Mouse (Mus musculus): Measurements from ENCODE around the gene Rps27a.
"Not testable (repeated sequence)": the region's sequence is repeated elsewhere in the genome, so short reads cannot be mapped to it uniquely, and the experiment has no call there.

Rps27a gene

DNA sequence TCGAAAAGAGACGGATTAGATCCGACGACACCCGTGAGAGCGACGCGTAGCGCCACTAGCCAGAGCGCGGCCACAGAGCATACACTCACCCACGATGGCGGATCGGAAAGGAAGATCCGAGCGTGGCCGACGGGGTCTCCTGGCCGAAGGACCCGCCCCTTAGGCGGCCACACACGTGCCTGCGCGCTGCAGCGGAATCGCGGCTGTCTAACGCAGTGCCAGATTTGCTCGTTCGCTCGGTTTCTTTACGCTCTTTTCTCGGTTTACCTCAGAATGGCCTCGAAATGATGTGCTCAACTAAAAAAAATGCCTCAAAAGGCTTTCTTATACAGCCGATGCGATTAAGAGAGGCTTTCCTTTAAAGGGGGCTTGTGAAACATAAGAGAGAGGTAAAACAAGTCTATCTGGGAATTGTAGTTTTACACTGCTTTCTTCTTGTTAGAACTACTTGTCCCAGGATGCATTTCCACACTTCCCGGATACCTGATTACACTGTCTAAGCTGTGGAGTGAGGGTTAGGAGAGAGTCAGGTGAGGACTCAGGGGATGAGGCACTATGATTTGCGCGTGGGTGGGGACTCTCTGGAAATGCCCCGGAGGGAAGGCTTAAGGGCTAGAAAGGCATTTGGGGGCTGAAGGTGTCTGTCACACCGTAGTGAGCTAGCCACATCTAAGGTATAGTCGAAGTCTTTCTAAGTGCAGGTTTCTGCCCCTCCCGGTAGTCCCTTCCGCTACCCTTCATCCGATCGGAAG, at the start of gene Rps27a, which contains the start of gene Clhc1:
Gene Rps27a, minus strand, starts transcription at position 358 of the 752 bp plus-strand sequence.
Gene Clhc1, plus strand, starts transcription at position 199 of the 752 bp plus-strand sequence.
- DNase-seq, result peak; percentile 78 to 86

DNA sequence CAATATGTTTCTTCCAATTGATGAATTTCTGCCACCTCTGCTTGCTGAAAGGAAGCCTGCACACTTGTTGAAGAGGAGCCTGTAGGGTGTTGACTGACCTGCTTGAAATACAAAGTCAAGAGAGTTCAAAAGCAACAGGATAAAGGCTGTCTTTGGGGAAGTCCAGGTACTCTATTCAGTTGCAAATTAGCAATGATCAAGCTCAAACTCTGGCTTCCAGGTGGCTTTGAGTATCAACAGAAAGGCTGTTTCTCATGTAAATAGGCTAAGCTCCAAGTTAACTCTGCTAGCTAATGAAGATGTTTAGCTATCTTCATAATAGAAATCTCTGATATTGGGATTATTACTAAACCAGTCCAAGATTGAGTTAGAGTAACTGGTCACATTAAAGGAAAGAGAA, 49.2 kb upstream of the Rps27a start:
- no peak for DNase-seq

GRCm38 (mm10) chr11:29595217-29595616, 47.3 kb upstream of the Rps27a start:
- DNase-seq, result no peak

- no peak for DNase-seq
Observed at GRCm38 (mm10) chr11:29579610-29580009, 31.7 kb upstream of the Rps27a start.

DNA sequence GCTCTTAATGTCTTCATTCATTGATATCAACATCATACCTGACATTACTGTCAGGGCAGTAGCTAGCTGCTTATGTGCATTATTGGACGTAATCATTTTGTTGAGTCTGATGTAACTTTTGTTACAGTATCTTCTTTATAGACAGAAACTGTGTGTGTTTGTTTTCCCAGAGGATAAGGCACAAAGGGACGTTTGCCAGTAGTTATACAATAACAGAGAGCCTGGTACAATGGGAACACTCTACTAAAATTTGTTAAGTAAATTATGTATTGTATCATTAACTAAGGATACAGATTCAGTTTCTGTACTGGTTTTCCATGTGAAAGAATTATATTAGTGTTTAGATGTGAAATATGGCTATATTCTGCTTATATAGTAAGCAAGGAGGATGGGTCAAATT, 24.7 kb upstream of the Rps27a start:
- no peak for DNase-seq

DNA sequence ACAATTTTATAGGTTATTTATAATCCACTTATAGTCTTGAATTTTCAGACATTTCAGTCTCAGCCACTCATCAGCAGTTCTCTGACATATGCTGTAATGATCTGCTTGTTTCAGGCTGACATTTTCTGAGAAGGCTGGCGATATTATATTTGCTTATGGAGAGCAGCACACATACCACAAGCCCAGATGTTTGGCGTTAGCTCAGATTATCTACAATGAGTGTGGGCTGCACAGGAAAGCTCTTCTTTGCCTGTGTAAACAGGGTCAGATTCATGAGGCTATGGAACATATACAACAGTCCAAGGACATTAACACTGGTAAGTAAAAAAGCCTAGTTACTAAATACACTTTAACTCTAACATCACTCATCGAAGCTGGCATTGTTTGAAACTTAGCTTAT, 23.6 kb upstream of the Rps27a start:
- DNase-seq, result no peak

- DNase-seq, result no peak
Observed at GRCm38 (mm10) chr11:29563406-29563805, 15.5 kb upstream of the Rps27a start.

DNA sequence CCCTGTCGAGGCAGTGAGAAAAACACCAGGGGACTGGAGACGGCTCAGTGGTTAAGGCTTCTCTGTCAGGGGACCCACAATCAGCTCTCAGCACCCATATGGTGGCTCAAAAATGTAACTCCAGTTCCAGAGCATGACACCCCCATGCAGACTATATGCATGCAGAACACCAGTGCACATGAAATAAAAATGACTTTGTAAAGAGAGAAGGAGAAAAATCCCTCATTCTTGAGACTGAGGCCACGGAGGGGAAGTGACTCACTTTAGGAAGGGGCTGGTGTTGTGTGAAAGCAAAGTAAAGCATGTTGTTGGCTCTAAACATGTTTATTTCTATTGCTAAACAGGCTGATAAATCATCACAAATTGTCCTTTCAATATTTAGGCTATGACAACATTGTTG, 13.1 kb upstream of the Rps27a start:
- DNase-seq, result no peak

GRCm38 (mm10) chr11:29560452-29560851, 12.5 kb upstream of the Rps27a start:
- DNase-seq, result no peak

DNA sequence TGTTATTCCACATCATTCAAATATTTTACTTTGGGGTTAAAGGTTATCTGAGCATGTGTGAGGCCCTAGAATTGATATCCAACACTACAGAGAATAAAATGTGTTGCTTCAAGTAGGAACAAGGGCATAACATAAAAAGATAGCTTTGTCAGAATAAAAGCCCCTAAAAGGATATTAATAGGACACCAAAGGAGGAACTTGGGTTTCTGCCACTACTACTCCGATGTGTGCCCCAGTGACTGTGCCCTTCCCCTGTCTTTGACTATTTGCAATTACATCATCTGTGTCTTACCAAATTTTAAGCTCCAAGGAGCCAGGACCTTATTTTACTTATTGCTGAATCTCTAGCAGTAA, 1.5 kb upstream of the Rps27a start:
- DNase-seq, result no peak

DNA sequence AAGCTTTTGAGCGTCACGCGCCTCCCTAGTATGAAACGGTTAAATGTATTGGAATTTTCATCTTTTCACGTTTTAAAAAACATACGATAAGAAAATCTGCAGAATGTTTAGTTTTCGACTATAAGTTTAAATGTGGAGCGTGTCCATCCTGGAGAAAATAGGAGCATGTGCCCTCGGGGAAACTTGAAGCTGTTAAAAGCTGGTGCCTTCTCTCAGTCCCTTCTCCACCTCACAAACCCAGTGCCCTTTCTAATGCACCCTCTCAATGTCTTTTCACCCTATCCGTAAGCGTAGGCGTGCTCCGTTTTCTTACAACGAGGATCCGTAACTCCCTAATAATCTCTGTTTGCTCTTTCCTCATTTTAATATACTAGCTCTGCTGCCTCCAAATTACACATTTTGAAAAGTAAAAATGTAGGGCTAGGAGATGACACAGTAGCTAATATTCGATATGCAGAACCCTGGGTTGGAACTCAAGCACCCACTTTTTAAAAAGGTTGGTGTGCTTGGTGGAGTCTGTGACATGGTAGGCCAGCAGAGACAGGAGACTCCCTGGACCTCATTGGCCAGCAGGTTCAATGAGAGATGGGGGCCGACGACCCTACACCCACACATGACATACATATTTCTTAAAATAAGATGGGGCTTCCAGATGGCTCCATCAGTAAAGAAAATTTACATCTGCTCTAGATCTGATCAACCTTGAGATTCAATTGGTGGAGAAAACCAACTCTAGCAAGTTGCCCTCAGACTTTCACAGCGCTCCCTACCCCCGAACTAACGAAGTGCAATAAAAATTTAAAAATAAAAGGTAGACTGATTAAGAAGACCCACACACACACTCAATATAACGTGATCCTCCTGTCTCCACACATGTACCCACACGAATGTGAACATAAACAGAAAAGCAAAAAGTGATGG, 855 bp upstream of the Rps27a start:
- DNase-seq, result no peak

GRCm38 (mm10) chr11:29547249-29547751, 609 bp downstream of the Rps27a start:
- DNase-seq, result peak in 1 of 2 experiments; percentile 4

DNA sequence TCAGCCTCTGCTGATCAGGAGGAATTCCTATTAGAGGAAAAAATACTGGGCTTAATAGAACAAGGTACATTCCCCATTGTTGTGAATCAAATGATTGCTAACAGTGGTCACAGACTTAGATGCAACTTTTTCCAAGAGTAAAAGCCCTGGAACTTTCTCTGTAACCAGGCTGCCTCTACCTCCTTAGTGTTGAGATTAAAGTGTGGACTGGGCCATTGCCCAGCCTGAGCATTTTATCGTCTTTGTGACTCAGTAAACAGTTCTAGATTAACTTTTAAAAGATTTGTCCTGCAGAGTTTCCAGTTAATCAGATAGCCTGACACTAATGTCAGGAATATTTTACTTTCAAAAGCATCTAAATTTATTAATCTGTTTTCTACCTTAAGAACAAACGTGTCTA, 1.1 kb downstream of the Rps27a start:
- DNase-seq, result no peak

GRCm38 (mm10) chr11:29546297-29546696, 1.6 kb downstream of the Rps27a start:
- not testable (repeated sequence) for DNase-seq

DNA sequence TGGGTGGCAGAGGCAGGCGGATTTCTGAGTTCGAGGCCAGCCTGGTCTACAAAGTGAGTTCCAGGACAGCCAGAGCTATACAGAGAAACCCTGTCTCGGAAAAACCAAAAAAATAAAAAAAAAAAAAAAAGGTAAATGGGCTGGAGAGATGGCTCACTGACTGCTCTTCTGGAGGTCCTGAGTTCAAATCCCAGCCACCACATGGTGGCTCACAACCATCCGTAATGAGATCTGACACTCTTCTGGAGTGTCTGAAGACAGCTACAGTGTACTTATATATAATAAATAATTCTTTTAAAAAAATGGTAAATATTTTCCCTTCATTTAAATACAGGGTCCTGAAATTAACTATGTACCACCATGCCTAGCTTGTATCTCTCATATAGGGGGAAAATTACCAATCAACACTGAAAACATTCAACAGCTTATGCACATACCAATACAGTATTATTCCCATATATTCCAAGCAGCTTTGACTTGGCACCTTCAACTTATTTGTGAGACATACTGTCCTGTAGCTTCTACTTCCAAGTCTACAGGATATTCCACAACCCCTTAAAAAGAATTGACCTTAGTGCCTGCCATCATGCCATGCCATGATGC, 2.7 kb downstream of the Rps27a start:
- DNase-seq, result not testable (repeated sequence)

DNA sequence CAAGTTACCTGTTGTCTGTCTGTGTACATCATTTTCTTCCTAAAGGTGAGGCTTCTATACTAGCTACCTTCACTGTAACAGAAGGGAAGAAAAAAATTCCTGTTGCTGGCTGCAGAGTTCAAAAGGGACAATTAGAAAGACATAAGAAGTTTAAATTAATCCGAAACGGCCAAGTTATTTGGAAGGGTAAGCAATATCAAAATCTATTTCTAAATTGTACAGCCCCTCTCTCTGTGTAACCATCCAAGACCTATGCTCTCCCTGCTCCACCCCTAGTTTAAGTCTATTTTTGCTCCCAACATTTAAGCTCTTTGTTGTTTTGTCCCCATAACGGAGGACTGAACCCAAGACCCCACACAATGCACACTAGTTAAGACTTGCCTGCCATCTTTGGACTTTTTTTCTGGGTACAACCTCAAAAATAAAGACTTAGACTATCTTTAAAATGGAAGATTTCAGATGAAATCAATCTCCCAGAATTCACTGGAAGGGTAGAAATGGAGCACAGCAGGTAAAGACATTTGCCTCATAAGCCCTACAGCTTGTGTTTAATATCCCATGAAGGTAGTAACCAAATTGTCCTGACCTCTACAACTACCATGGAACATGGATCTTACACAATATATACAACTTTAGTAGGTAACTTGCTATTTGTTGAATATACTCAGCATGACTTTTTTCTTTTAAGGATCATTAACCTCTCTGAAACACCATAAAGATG, 3.5 kb downstream of the Rps27a start:
- no peak for DNase-seq

DNA sequence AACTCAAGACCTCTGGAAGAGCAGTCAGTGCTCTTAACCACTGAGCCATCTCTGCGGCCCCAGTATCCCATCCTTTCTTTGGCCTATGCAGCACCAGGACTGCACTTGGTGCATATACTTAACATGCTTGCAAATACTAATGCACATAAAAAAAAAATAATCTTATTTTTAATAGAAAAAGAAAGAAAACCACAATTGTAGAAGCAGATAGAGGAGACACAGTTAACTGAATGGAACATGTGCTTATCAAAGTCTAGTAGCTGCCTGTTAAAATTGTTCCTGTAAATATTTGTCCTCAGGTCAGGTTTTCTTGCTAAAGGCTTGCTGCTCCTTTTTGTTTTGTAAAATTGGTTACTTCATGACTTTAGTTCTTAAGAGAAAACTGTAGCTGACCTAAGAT, 9.7 kb downstream of the Rps27a start:
- DNase-seq, result no peak

DNA sequence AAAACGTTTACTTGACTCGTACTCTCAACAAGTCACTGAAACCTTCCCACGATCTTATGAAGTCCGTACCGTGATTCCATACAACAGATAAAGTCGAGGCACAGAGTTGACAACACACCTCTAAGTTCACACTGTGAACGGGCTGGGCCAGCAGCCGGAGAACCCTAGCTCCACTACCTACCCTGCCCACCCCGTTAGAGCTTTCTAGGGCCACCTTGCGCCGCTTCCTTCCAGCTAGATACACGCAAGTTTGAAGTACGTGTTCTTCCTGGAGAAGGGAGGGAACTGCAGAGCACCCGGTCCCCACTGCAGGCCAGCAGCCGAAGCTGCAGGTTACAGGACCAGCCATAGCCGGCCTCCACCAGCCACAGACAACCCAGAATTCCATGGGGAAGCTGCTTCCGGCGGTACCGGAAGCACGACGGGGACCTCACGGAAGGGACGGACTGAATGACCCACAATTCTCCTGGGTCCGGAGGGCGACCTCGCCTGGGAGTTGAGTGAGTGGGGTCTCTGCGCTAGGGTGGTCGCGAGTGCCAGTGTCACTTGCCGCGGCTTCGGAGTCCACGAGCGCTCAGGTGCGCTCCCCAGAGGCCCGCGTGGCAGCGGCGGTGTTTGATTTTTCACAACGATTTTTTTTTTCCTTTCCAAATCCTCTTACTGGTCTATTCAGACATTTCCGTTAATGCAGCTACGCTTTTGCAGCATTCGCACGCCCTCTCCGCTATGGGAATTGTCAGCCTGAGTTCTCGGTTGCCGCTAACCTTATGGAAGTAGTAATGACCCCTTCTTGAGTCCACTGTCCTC, 21.7 kb downstream of the Rps27a start, which contains the start of gene Mtif2:
Gene Mtif2, plus strand, starts transcription at position 421 of the 807 bp plus-strand sequence.
- DNase-seq, result peak; percentile 41 to 49

GRCm38 (mm10) chr11:29514682-29515412, 33.1 kb downstream of the Rps27a start, which contains the start of gene Prorsd1:
TSS of gene Prorsd1 (minus strand) at chr11:29515033.
- DNase-seq, result peak; percentile 86 to 89

DNA sequence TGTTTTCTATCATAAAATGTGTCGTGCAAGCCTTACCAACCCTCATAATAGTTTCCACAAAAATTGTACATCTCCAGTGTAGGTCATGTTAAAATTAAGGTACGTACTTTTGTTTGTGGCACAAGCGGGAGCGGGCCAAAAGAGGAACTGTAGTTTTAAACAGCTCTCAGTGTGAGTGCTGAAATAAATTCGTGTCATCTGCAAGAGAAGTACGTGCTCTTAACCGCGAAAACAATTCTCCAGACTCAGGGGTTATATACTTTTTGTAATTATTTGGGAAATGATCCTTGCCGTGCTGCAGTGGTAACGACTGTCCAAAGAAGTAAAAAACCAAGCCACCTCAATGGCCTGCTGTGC, 33.6 kb downstream of the Rps27a start:
- DNase-seq, result no peak

All from thymus, adult 18-20 months (tissue).